Mouse (Mus musculus) heart, embryonic 13.5 days (tissue): ENCODE measurements at regions not wholly inside any gene's neighbourhood (a gene's known extent, or its start where the extent isn't known, plus 50 kb on each side); places are given as distances from the start of the nearest gene placed in this dataset.
"Not testable (repeated sequence)": the region's sequence is repeated elsewhere in the genome, so short reads cannot be mapped to it uniquely, and the experiment has no call there.

Experiments
- ATAC-seq: fragments of 200-750 bp; cut with Nextera tagmentation; 2 replicates; pipeline ENCODE4 v1.8.0; 2017; ENCODE audit warnings: moderate TSS enrichment; ENCODE audit not compliant: insufficient number of reproducible peaks, low FRiP score, low TSS enrichment; ENCODE audit errors: extremely low read depth
- H3K27ac ChIP-seq: fragments of 300-500 bp; sonication (generic); replicated peaks from 2 replicates; pipeline ENCODE4 v1.5.1; 2015; ENCODE audit warnings: moderate library complexity, mild to moderate bottlenecking, inconsistent platforms
- H3K27me3 ChIP-seq: fragments of 300-500 bp; sonication (generic); replicated peaks from 2 replicates; pipeline ENCODE4 v1.6.1; 2015; ENCODE audit warnings: mild to moderate bottlenecking, inconsistent platforms
- H3K36me3 ChIP-seq: fragments of 300-500 bp; sonication (generic); 2 replicates; pipeline ENCODE4 v1.6.1; 2015; ENCODE audit warnings: mild to moderate bottlenecking, inconsistent platforms
- H3K4me1 ChIP-seq: fragments of 300-500 bp; sonication (generic); 2 replicates; pipeline ENCODE4 v1.6.1; 2015; ENCODE audit warnings: inconsistent platforms
- H3K4me2 ChIP-seq: fragments of 300-500 bp; sonication (generic); 2 replicates; pipeline ENCODE4 v1.6.1; 2015; ENCODE audit warnings: inconsistent platforms, mild to moderate bottlenecking, moderate library complexity
- H3K4me3 ChIP-seq: fragments of 300-500 bp; sonication (generic); 2 replicates; pipeline ENCODE4 v1.5.1; 2015; ENCODE audit warnings: moderate library complexity, mild to moderate bottlenecking, inconsistent platforms
- H3K9ac ChIP-seq: fragments of 300-500 bp; sonication (generic); 2 replicates; pipeline ENCODE4 v1.6.1; 2015; ENCODE audit warnings: inconsistent platforms, mild to moderate bottlenecking, moderate library complexity
- H3K9me3 ChIP-seq: fragments of 300-500 bp; sonication (generic); 2 replicates; pipeline ENCODE4 v1.6.1; 2016; ENCODE audit warnings: inconsistent platforms
- WGBS: fragments of 180-500 bp; shearing (Covaris S2); methylation state at CpG from one replicate; pipeline ENCODE4 v1.1.7; 2015; ENCODE audit warnings: mixed read lengths; 5-methylcytosine and 5-hydroxymethylcytosine counted together

GRCm38 (mm10) chr16:58028541-58028940 lies 274.0 kb upstream of the Col8a1 start:
- not testable (repeated sequence) for H3K9me3 ChIP-seq, H3K9ac ChIP-seq, ATAC-seq, H3K4me1 ChIP-seq, H3K4me2 ChIP-seq, H3K4me3 ChIP-seq, H3K36me3 ChIP-seq, H3K27ac ChIP-seq, H3K27me3 ChIP-seq
- 46% methylated on average over 1 of the region's 1 CpGs for WGBS

DNA sequence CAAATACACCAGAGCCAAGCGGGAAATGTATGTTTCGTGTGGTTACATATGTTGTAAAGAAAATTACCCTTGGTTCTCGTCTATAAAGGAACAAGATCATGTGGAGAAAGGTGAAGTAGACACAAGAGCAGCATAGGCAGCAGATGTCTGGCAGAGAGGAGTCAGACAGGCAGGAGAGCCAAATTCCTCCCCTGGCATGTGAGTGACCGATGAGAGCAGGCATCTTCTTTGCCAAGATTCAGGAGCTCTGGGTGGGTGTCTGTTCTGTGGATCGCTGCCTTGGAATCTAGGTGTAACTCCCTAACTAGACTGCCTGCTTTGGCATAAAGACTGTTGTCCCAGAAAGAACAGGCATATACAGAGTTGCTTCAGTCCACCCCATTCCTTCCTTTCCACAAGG lies 275.1 kb upstream of the Col8a1 start:
- ATAC-seq, result no peak
- WGBS, result 69% methylated on average over 5 of the region's 5 CpGs
- no peaks in the 10 kb centered on the region for H3K27me3 ChIP-seq
- no peaks in the 10 kb centered on the region for H3K9me3 ChIP-seq
- no peaks in the 10 kb centered on the region for H3K36me3 ChIP-seq
- H3K4me1 ChIP-seq, result no peaks in the 10 kb centered on the region
- H3K4me2 ChIP-seq, result no peak overlapping the region
- no peak overlapping the region for H3K4me3 ChIP-seq
- H3K27ac ChIP-seq, result no peak overlapping the region
- no peak overlapping the region for H3K9ac ChIP-seq

GRCm38 (mm10) chr16:58068654-58069271 lies 314.2 kb upstream of the Col8a1 start:
- Histone ChIP-seq H3K9me3 (no peaks in the 10 kb centered on the region), H3K9ac (no peak overlapping the region), H3K4me1 (no peaks in the 10 kb centered on the region), H3K4me2 (no peak overlapping the region), H3K27me3 (no peaks in the 10 kb centered on the region), H3K4me3 (no peak overlapping the region), H3K36me3 (no peaks in the 10 kb centered on the region), H3K27ac (no peak overlapping the region)
- ATAC-seq, result no peak
- 53% methylated on average over 3 of the region's 3 CpGs for WGBS

- no peak overlapping the region for H3K4me2 ChIP-seq
- no peaks in the 10 kb centered on the region for H3K27me3 ChIP-seq
- 72% methylated on average over 3 of the region's 3 CpGs for WGBS
- H3K4me1 ChIP-seq, result no peaks in the 10 kb centered on the region
- H3K36me3 ChIP-seq, result no peaks in the 10 kb centered on the region
- ATAC-seq, result no peak
- H3K4me3 ChIP-seq, result no peak overlapping the region
- H3K27ac ChIP-seq, result no peak overlapping the region
- no peak overlapping the region for H3K9ac ChIP-seq
- H3K9me3 ChIP-seq, result no peaks in the 10 kb centered on the region
These were observed 317.9 kb upstream of the Col8a1 start for GRCm38 (mm10) chr16:58072441-58072840.

GRCm38 (mm10) chr16:58100351-58100750 lies 307.9 kb upstream of the Dcbld2 start:
- Histone ChIP-seq H3K4me3 (no peak overlapping the region), H3K27me3 (no peaks in the 10 kb centered on the region), H3K36me3 (no peaks in the 10 kb centered on the region), H3K4me2 (no peak overlapping the region), H3K9me3 (no peaks in the 10 kb centered on the region), H3K27ac (no peak overlapping the region), H3K9ac (no peak overlapping the region), H3K4me1 (no peaks in the 10 kb centered on the region)
- 75% methylated on average over 4 of the region's 4 CpGs for WGBS
- no peak for ATAC-seq

DNA sequence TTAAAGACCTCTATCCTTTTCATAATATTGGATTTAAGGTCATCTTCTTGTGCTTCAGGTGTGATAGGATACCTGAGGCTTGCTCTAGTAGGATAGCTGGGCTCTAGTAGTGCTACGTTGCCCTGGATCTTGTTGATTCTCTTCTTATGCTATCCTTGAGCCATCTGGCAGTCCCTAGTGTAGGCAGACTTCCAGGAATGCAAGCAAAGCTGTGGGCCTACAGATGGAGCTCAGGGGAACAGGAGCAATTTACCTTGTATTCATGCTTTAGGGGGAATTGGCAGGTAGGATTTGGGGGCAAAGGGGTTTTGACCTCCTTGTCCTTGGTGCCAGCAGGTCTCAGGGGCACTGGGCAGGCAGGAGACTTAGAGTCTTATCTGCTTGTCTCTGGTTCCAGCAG lies 297.8 kb upstream of the Dcbld2 start:
- no peak overlapping the region for H3K4me2 ChIP-seq
- no peaks in the 10 kb centered on the region for H3K36me3 ChIP-seq
- no peaks in the 10 kb centered on the region for H3K9me3 ChIP-seq
- no peaks in the 10 kb centered on the region for H3K4me1 ChIP-seq
- ATAC-seq, result no peak
- H3K9ac ChIP-seq, result no peak overlapping the region
- H3K27me3 ChIP-seq, result no peaks in the 10 kb centered on the region
- no peak overlapping the region for H3K4me3 ChIP-seq
- no peak overlapping the region for H3K27ac ChIP-seq
- 65% methylated on average over 1 of the region's 1 CpGs for WGBS

GRCm38 (mm10) chr16:58126086-58126485 lies 282.2 kb upstream of the Dcbld2 start:
- H3K4me1 ChIP-seq, result no peaks in the 10 kb centered on the region
- ATAC-seq, result no peak
- no peaks in the 10 kb centered on the region for H3K36me3 ChIP-seq
- H3K4me2 ChIP-seq, result no peak overlapping the region
- no peak overlapping the region for H3K27ac ChIP-seq
- no peak overlapping the region for H3K9ac ChIP-seq
- H3K9me3 ChIP-seq, result no peaks in the 10 kb centered on the region
- H3K4me3 ChIP-seq, result no peak overlapping the region
- no peaks in the 10 kb centered on the region for H3K27me3 ChIP-seq
- 65% methylated on average over 1 of the region's 1 CpGs for WGBS

GRCm38 (mm10) chr16:58136144-58136905 lies 271.9 kb upstream of the Dcbld2 start:
- no peaks in the 10 kb centered on the region for H3K27me3 ChIP-seq
- no peaks in the 10 kb centered on the region for H3K36me3 ChIP-seq
- no peak overlapping the region for H3K4me3 ChIP-seq
- 73% methylated on average over 12 of the region's 12 CpGs for WGBS
- no peak overlapping the region for H3K4me2 ChIP-seq
- H3K27ac ChIP-seq, result no peak overlapping the region
- no peaks in the 10 kb centered on the region for H3K4me1 ChIP-seq
- H3K9me3 ChIP-seq, result no peaks in the 10 kb centered on the region
- H3K9ac ChIP-seq, result no peak overlapping the region
- ATAC-seq, result no peak

DNA sequence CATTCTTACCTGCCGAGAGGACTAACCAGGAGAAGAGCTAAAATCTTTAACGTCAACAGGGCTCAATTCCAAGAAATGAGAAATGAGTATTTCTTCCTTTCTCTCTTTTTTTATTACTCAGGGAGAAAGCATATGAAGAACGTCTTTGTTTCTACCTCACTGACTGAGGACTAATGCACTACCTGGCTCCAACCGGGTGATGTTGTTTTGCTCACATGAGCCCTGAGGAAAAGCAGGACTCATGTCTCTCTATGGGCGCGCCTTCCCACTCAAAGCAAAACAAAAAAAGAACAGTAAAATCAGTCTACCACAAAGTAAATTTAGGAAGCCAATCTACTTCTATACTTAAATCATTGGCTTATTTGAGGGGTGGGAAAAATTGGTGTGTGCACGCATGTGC lies 271.3 kb upstream of the Dcbld2 start:
- whole genome bisulfite sequencing, result 83% methylated on average over 7 of the region's 7 CpGs

GRCm38 (mm10) chr16:58137728-58138279 lies 270.4 kb upstream of the Dcbld2 start:
- H3K9me3 ChIP-seq, result no peaks in the 10 kb centered on the region
- H3K4me1 ChIP-seq, result no peaks in the 10 kb centered on the region
- 64% methylated on average over 4 of the region's 4 CpGs for WGBS
- no peak overlapping the region for H3K27ac ChIP-seq
- no peak overlapping the region for H3K9ac ChIP-seq
- no peaks in the 10 kb centered on the region for H3K27me3 ChIP-seq
- H3K4me3 ChIP-seq, result no peak overlapping the region
- no peaks in the 10 kb centered on the region for H3K36me3 ChIP-seq
- ATAC-seq, result no peak
- no peak overlapping the region for H3K4me2 ChIP-seq

More for the DNA sequence above, 271.3 kb upstream of the Dcbld2 start:
- Histone ChIP-seq H3K9me3 (no peaks in the 10 kb centered on the region), H3K27ac (no peak overlapping the region), H3K4me2 (no peak overlapping the region), H3K9ac (no peak overlapping the region), H3K4me1 (no peaks in the 10 kb centered on the region), H3K36me3 (no peaks in the 10 kb centered on the region), H3K27me3 (no peaks in the 10 kb centered on the region), H3K4me3 (no peak overlapping the region)
- no peak for ATAC-seq

GRCm38 (mm10) chr16:58146479-58146878 lies 261.8 kb upstream of the Dcbld2 start:
- Histone ChIP-seq H3K4me3 (no peak overlapping the region), H3K4me2 (no peak overlapping the region), H3K27me3 (no peaks in the 10 kb centered on the region), H3K9ac (no peak overlapping the region), H3K36me3 (no peaks in the 10 kb centered on the region), H3K4me1 (no peaks in the 10 kb centered on the region), H3K27ac (no peak overlapping the region), H3K9me3 (no peaks in the 10 kb centered on the region)
- WGBS, result 77% methylated on average over 6 of the region's 6 CpGs
- no peak for ATAC-seq

DNA sequence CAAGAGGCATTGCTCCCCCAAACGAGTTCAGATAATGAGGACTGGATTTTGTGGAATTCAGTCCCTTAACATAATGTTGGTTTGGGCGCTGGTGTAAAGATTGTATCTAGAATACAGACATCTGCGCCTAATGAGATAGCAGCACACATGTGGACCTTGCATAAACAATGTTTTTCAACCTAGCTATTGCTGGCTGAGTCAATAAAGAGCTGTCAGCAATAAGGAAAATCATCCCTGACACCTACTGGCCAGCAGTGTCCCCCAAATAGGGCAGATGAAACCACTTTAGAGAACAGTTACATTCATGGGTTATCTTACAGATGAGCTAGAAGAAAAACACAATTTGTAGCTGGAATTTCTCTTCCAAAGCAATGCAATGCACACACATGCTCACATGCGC lies 252.7 kb upstream of the Dcbld2 start:
- H3K9ac ChIP-seq, result no peak overlapping the region
- H3K4me1 ChIP-seq, result peaks cover 3% of the 10 kb centered on the region; the same call in 1 of the 2 replicates
- H3K9me3 ChIP-seq, result no peaks in the 10 kb centered on the region
- H3K36me3 ChIP-seq, result no peaks in the 10 kb centered on the region
- no peak overlapping the region for H3K4me2 ChIP-seq
- no peaks in the 10 kb centered on the region for H3K27me3 ChIP-seq
- 31% methylated on average over 4 of the region's 4 CpGs for WGBS
- no peak overlapping the region for H3K4me3 ChIP-seq
- no peak for ATAC-seq
- no peak overlapping the region for H3K27ac ChIP-seq
